Mouse (Mus musculus) kidney, embryonic 16.5 days (tissue): ENCODE data around the gene Fam234b. TPM values are rescaled to one million over a fixed set of nuclear protein-coding genes. Genes with fewer than 3 reads are reported as not detected.

Experiments
- ATAC-seq: fragments of 200-750 bp; cut with Nextera tagmentation; 2 replicates; pipeline ENCODE4 v1.8.0; 2017; ENCODE audit warnings: moderate TSS enrichment; ENCODE audit not compliant: low FRiP score, low TSS enrichment
- H3K27ac ChIP-seq: fragments of 300-500 bp; sonication (generic); 2 replicates; pipeline ENCODE4 v1.5.1; 2014; ENCODE audit warnings: low read length
- H3K27me3 ChIP-seq: fragments of 300-500 bp; sonication (generic); 2 replicates; pipeline ENCODE4 v1.6.1; 2014; ENCODE audit warnings: low read length, control low read depth, mixed read lengths; ENCODE audit not compliant: insufficient read depth
- H3K36me3 ChIP-seq: fragments of 300-500 bp; sonication (generic); 2 replicates; pipeline ENCODE4 v1.6.1; 2014; ENCODE audit warnings: low read length, control low read depth, mixed read lengths; ENCODE audit not compliant: insufficient read depth
- H3K4me1 ChIP-seq: fragments of 300-500 bp; sonication (generic); 2 replicates; pipeline ENCODE4 v1.6.1; 2014; ENCODE audit warnings: low read length, control low read depth, mixed read lengths; ENCODE audit not compliant: insufficient read depth
- H3K4me2 ChIP-seq: fragments of 300-500 bp; sonication (generic); replicated peaks from 2 replicates; pipeline ENCODE4 v1.6.1; 2014; ENCODE audit warnings: low read depth, low read length
- H3K4me3 ChIP-seq: fragments of 300-500 bp; sonication (generic); 2 replicates; pipeline ENCODE4 v1.5.1; 2014; ENCODE audit warnings: mild to moderate bottlenecking, low read length
- H3K9ac ChIP-seq: fragments of 300-500 bp; sonication (generic); replicated peaks from 2 replicates; pipeline ENCODE4 v1.6.1; 2014; ENCODE audit warnings: low read length
- H3K9me3 ChIP-seq: fragments of 300-500 bp; sonication (generic); 2 replicates; pipeline ENCODE4 v1.6.1; 2016; ENCODE audit warnings: low read length, control low read depth
- WGBS: fragments of 180-500 bp; shearing (Covaris S2); extraction: QIAGEN DNeasy Blood & Tissue Kit; methylation state at CpG from one replicate; pipeline ENCODE4 v1.1.7; 2014; 5-methylcytosine and 5-hydroxymethylcytosine counted together
- polyA plus RNA-seq: library from polyadenylated mRNA; unstranded; fragments of >200 nt; fragmentation: Nextera tagmentation; extraction: Ambion mirVana; gene quantifications from 2 replicates; pipeline ENCODE4 v1.2.1, GENCODE M21; 2015

Gene Fam234b
- polyA plus RNA-seq, 1 experiment from 2014 or later, result 41.1 TPM

DNA sequence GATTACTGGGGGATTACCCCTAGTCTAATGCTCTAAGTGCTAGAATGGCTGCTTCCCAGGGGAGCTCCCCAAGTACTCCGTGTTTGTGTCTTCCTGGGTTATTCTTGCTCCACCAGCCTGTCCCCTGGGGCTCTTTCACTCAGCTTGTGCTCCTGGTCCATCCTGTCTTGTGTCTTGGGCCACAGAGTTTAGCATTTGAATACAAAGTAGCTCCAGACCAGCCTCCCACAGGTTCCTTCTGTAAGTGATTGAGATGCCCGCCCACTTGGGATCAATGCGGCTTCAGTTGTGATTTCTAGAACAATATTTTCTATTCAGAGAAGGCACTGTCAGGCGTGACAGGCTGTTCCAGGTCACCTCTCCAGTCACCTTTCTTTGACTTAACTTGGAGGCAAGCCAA, 4.0 kb upstream of the Fam234b start:
- Histone ChIP-seq H3K4me3 (no peak overlapping the region), H3K4me2 (no peak overlapping the region), H3K9ac (no peak overlapping the region), H3K9me3 (no peaks in the 10 kb centered on the region), H3K36me3 (no peaks in the 10 kb centered on the region), H3K27me3 (no peaks in the 10 kb centered on the region), H3K27ac (no peak overlapping the region), H3K4me1 (peaks cover 11% of the 10 kb centered on the region; the same call in 1 of the 2 replicates)
- no peak for ATAC-seq
- WGBS, result 27% methylated on average over 4 of the region's 4 CpGs

DNA sequence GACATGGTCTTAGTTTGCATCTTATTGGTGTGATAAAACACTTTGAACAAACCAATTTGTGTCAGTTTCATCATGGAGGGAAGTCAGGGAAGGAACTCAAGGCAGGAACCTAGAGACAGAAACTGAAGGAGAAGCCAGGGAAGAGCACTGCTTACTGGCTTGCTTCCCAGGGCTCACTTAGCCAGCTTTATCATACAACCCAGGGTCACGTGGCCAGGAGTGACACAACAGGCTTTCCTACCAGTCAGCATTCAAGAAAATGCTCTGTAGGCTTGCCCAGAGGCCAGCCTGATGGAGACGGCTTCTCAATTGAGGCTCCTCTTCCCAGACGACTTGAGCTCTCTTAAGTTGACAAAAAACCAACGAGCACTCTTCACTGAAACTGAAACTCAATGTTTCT, 2.9 kb upstream of the Fam234b start:
- H3K27me3 ChIP-seq, result no peaks in the 10 kb centered on the region
- H3K36me3 ChIP-seq, result no peaks in the 10 kb centered on the region
- 82% methylated on average over 4 of the region's 4 CpGs for WGBS
- H3K4me2 ChIP-seq, result no peak overlapping the region
- ATAC-seq, result no peak
- H3K4me3 ChIP-seq, result no peak overlapping the region
- H3K9me3 ChIP-seq, result no peaks in the 10 kb centered on the region
- peaks cover 12% of the 10 kb centered on the region for H3K4me1 ChIP-seq
- H3K27ac ChIP-seq, result no peak overlapping the region
- no peak overlapping the region for H3K9ac ChIP-seq

GRCm38 (mm10) chr6:135196707-135197106, 1.1 kb upstream of the Fam234b start:
- Histone ChIP-seq H3K36me3 (no peaks in the 10 kb centered on the region), H3K27ac (peak overlapping the region; percentile 41; the same call in 1 of the 2 replicates), H3K4me1 (peaks cover 20% of the 10 kb centered on the region), H3K9ac (no peak overlapping the region), H3K4me3 (no peak overlapping the region), H3K9me3 (no peaks in the 10 kb centered on the region), H3K4me2 (no peak overlapping the region), H3K27me3 (no peaks in the 10 kb centered on the region)
- ATAC-seq, result no peak
- WGBS, result 62% methylated on average over 8 of the region's 8 CpGs

DNA sequence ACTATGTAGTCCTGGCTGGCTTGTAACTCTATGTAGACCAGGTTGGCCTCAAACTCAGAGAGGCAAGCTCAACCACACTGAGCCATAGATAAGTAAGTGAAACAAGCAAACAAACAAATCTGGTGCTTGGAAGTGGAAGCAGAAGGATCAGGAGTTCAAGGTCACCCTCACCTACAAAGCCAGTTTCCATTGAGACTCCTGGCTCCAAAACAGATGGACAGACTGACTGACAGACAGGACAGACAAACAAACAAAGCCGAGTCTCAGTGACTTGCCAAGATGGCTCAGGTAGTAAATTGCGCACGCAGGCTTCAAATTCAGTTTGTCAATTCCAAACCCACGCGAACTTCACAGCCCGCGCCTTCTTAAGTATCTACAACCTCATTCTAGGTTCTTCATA, 331 bp upstream of the Fam234b start:
- 20% methylated on average over 7 of the region's 7 CpGs for WGBS
- H3K27me3 ChIP-seq, result no peaks in the 10 kb centered on the region
- H3K9ac ChIP-seq, result peak overlapping the region; percentile 88
- no peak for ATAC-seq
- H3K9me3 ChIP-seq, result no peaks in the 10 kb centered on the region
- H3K27ac ChIP-seq, result peak overlapping the region; percentile 80
- H3K36me3 ChIP-seq, result no peaks in the 10 kb centered on the region
- peaks cover 20% of the 10 kb centered on the region for H3K4me1 ChIP-seq
- peak overlapping the region; percentile 77 for H3K4me2 ChIP-seq
- peak overlapping the region; percentile 86 for H3K4me3 ChIP-seq

GRCm38 (mm10) chr6:135198726-135199125, 949 bp downstream of the Fam234b start:
- peak overlapping the region; percentile 86 for H3K4me3 ChIP-seq
- H3K27ac ChIP-seq, result peak overlapping the region; percentile 80
- H3K4me2 ChIP-seq, result peak overlapping the region; percentile 77
- no peaks in the 10 kb centered on the region for H3K27me3 ChIP-seq
- H3K9me3 ChIP-seq, result no peaks in the 10 kb centered on the region
- H3K9ac ChIP-seq, result peak overlapping the region; percentile 88
- ATAC-seq, result no peak
- peaks cover 18% of the 10 kb centered on the region for H3K4me1 ChIP-seq
- H3K36me3 ChIP-seq, result no peaks in the 10 kb centered on the region
- WGBS, result 57% methylated on average over 6 of the region's 6 CpGs

DNA sequence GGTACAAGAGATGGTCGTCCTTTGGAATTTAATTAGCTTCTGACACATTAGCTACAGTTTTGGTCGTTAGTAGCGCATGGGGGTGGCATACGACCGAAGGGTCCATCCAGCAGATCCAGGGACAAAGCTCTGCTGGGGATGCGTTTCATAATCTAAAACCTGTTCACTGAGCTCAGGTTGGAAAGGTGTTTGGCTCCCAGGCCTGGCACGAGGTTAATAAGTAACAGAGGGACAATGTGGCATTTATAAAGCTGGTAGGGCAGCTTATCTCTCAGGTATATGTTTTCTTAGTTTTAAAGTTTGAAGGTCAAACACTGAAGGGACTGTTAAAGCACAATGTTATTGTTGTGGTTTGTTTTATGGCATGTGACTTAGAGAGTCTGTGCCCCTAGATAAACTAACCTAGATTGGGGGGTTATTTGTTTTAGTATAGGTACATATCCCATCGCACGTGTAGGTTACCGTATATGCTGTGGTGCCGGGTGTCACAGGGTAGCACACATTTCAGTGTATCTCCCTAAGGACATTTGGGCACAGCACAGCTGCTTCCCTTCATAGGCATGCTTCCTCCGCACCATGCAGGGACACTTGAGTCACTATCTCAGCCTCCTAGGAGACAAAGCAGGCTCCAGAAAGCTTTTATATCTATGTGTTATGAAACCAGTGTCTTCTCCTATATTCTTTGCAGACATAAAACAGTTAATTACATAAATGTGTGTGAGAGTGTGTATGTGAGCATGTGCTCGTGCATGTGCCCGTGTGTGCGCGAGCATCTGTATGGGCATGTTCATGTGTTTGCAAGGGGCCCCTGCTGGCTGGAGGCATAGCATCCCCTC, 2.6 kb downstream of the Fam234b start:
- peaks cover 16% of the 10 kb centered on the region for H3K4me1 ChIP-seq
- no peaks in the 10 kb centered on the region for H3K36me3 ChIP-seq
- H3K4me2 ChIP-seq, result peak overlapping the region; percentile 15
- H3K27ac ChIP-seq, result peak overlapping the region; percentile 63
- H3K9ac ChIP-seq, result 0 out of 2 replicates have a peak overlapping the region, but pooled peaks have one; percentile 24
- no peak for ATAC-seq
- no peaks in the 10 kb centered on the region for H3K9me3 ChIP-seq
- H3K27me3 ChIP-seq, result no peaks in the 10 kb centered on the region
- H3K4me3 ChIP-seq, result no peak overlapping the region
- WGBS, result 69% methylated on average over 16 of the region's 16 CpGs

GRCm38 (mm10) chr6:135202668-135203067, 4.9 kb downstream of the Fam234b start:
- Histone ChIP-seq H3K27ac (no peak overlapping the region), H3K4me3 (no peak overlapping the region), H3K27me3 (no peaks in the 10 kb centered on the region), H3K36me3 (no peaks in the 10 kb centered on the region), H3K9ac (no peak overlapping the region), H3K9me3 (no peaks in the 10 kb centered on the region), H3K4me2 (no peak overlapping the region), H3K4me1 (peaks cover 13% of the 10 kb centered on the region)
- 89% methylated on average over 6 of the region's 6 CpGs for WGBS
- no peak for ATAC-seq

GRCm38 (mm10) chr6:135203737-135204136, 6.0 kb downstream of the Fam234b start:
- H3K36me3 ChIP-seq, result no peaks in the 10 kb centered on the region
- no peaks in the 10 kb centered on the region for H3K27me3 ChIP-seq
- H3K9ac ChIP-seq, result no peak overlapping the region
- H3K4me2 ChIP-seq, result no peak overlapping the region
- WGBS, result 63% methylated on average over 6 of the region's 6 CpGs
- H3K4me1 ChIP-seq, result peaks cover 9% of the 10 kb centered on the region; the same call in 1 of the 2 replicates
- no peak overlapping the region for H3K27ac ChIP-seq
- ATAC-seq, result no peak
- no peaks in the 10 kb centered on the region for H3K9me3 ChIP-seq
- no peak overlapping the region for H3K4me3 ChIP-seq

DNA sequence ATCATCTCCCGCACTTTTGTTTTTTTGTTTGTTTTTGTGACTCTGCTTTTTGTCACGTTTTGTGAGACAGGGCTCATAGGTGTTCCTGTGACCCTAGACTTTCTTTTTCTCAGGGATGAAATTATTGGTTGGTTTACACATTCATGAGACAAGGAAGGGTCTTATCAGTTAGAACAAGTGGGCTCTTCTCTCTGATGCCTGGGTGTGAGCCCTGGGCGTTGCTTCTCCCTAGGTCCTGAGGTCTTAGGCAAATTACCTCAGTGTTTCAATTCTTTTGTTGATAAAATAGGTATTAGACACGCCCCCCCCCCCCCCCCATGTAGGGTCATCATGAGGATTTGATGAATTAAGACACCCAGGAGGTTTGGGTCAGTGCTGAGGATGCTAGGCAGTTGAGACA, 7.1 kb downstream of the Fam234b start:
- H3K4me3 ChIP-seq, result no peak overlapping the region
- ATAC-seq, result no peak
- peaks cover 8% of the 10 kb centered on the region; the same call in 1 of the 2 replicates for H3K4me1 ChIP-seq
- no peak overlapping the region for H3K27ac ChIP-seq
- H3K27me3 ChIP-seq, result no peaks in the 10 kb centered on the region
- WGBS, result 73% methylated on average over 4 of the region's 4 CpGs
- H3K9me3 ChIP-seq, result no peaks in the 10 kb centered on the region
- H3K4me2 ChIP-seq, result no peak overlapping the region
- H3K9ac ChIP-seq, result no peak overlapping the region
- peaks cover 4% of the 10 kb centered on the region; the same call in 1 of the 2 replicates for H3K36me3 ChIP-seq

DNA sequence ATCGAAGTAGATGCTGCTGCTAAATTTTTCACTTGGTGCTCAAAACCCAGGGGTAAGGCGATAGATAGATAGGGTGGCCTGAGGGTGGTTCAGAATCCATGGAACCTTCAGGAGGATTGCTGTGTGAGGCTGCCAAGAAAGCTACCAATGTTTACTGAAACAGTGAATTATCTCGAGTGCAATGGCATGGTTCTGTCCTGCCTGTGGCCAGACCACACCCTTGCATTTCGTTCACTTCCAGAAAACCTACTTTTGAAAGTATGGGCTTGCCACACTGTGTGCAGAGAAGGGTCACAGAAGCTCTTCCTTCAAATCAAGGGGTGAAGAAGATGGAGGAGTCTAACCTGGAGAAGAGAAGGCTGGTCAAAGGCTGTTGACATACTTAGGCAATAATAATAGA, 8.0 kb downstream of the Fam234b start:
- H3K9me3 ChIP-seq, result no peaks in the 10 kb centered on the region
- H3K27me3 ChIP-seq, result no peaks in the 10 kb centered on the region
- no peak overlapping the region for H3K9ac ChIP-seq
- 0 out of 2 replicates have a peak, but pooled peaks cover 3% of the 10 kb centered on the region for H3K4me1 ChIP-seq
- H3K27ac ChIP-seq, result no peak overlapping the region
- no peak overlapping the region for H3K4me3 ChIP-seq
- H3K4me2 ChIP-seq, result no peak overlapping the region
- ATAC-seq, result no peak
- H3K36me3 ChIP-seq, result peaks cover 6% of the 10 kb centered on the region; the same call in 1 of the 2 replicates
- WGBS, result 87% methylated on average over 4 of the region's 4 CpGs
